Mouse (Mus musculus) liver, postnatal 0 days (tissue): ENCODE measurements around the gene Pyroxd2. TPM values are rescaled to one million over a fixed set of nuclear protein-coding genes. Genes with fewer than 3 reads are reported as not detected.
"Not testable (repeated sequence)": the region's sequence is repeated elsewhere in the genome, so short reads cannot be mapped to it uniquely, and the experiment has no call there.

Experiments
- ATAC-seq: fragments of 200-750 bp; cut with Nextera tagmentation; 2 replicates; pipeline ENCODE4 v1.8.0; 2017; ENCODE audit warnings: mild to moderate bottlenecking, moderate library complexity
- DNase-seq: peaks from one replicate; pipeline ENCODE4 v3.0.0-alpha.2; 2016
- H3K27ac ChIP-seq: fragments of 300-500 bp; sonication (generic); 2 replicates; pipeline ENCODE4 v1.5.1; 2014; ENCODE audit warnings: antibody characterized with exemption, moderate library complexity, mild to moderate bottlenecking, low read depth
- H3K27me3 ChIP-seq: fragments of 300-500 bp; sonication (generic); 2 replicates; pipeline ENCODE4 v1.6.1; 2014; ENCODE audit warnings: low read length, control low read depth, mixed read lengths; ENCODE audit not compliant: insufficient read depth
- H3K36me3 ChIP-seq: fragments of 300-500 bp; sonication (generic); replicated peaks from 2 replicates; pipeline ENCODE4 v1.6.1; 2014; ENCODE audit warnings: mild to moderate bottlenecking, control low read depth, low read length, moderate library complexity, mixed read lengths; ENCODE audit not compliant: insufficient read depth
- H3K4me1 ChIP-seq: fragments of 300-500 bp; sonication (generic); 2 replicates; pipeline ENCODE4 v1.6.1; 2014; ENCODE audit warnings: antibody characterized with exemption, mild to moderate bottlenecking, control low read depth; ENCODE audit not compliant: insufficient read depth
- H3K4me2 ChIP-seq: fragments of 300-500 bp; sonication (generic); 2 replicates; pipeline ENCODE4 v1.6.1; 2014; ENCODE audit warnings: low read depth, mild to moderate bottlenecking, low read length, moderate library complexity, mixed read lengths
- H3K4me3 ChIP-seq: fragments of 300-500 bp; sonication (generic); 2 replicates; pipeline ENCODE4 v1.5.1; 2014; ENCODE audit warnings: low read depth, low read length
- H3K9ac ChIP-seq: fragments of 300-500 bp; sonication (generic); replicated peaks from 2 replicates; pipeline ENCODE4 v1.6.1; 2014; ENCODE audit warnings: mild to moderate bottlenecking, moderate library complexity
- H3K9me3 ChIP-seq: fragments of 300-500 bp; sonication (generic); 2 replicates; pipeline ENCODE4 v1.6.1; 2016; ENCODE audit warnings: mild to moderate bottlenecking, control low read depth, low read length, mixed read lengths
- CTCF ChIP-seq: sonication (generic); IDR thresholded peaks from 2 replicates; pipeline ENCODE4 v1.5.1; 2016; ENCODE audit warnings: antibody characterized with exemption, low read depth
- EP300 ChIP-seq: IDR thresholded peaks from 2 replicates; pipeline ENCODE4 v1.6.1; 2016; ENCODE audit warnings: antibody characterized with exemption, low read depth, mild to moderate bottlenecking
- WGBS: fragments of 180-500 bp; shearing (Covaris S2); extraction: QIAGEN DNeasy Blood & Tissue Kit; methylation state at CpG from one replicate; pipeline ENCODE4 v1.1.7; 2014; ENCODE audit not compliant: insufficient replicate concordance; 5-methylcytosine and 5-hydroxymethylcytosine counted together
- polyA plus RNA-seq: library from polyadenylated mRNA; unstranded; fragments of >200 nt; fragmentation: Nextera tagmentation; extraction: Ambion mirVana; gene quantifications from 2 replicates; pipeline ENCODE4 v1.2.1, GENCODE M21; 2015

Pyroxd2 gene
- polyA plus RNA-seq, 1 experiment from 2014 or later: 7.5 TPM

GRCm38 (mm10) chr19:42785129-42785528 lies 32.6 kb upstream of the Pyroxd2 start:
- TF ChIP-seq EP300: no peak
- TF ChIP-seq CTCF: peak; percentile 45
- Histone ChIP-seq H3K9ac (no peak overlapping the region), H3K4me3 (no peak overlapping the region), H3K27ac (no peak overlapping the region), H3K9me3 (no peaks in the 10 kb centered on the region), H3K4me1 (peaks cover under 1% of the 10 kb centered on the region; the same call in 1 of the 2 replicates), H3K4me2 (no peak overlapping the region), H3K27me3 (no peaks in the 10 kb centered on the region), H3K36me3 (no peaks in the 10 kb centered on the region)
- ATAC-seq (no peak), DNase-seq (no peak)
- WGBS: 31% methylated on average over 2 of the region's 2 CpGs

GRCm38 (mm10) chr19:42780156-42780538 lies 27.6 kb upstream of the Pyroxd2 start:
- not testable (repeated sequence) for DNase-seq, H3K9me3 ChIP-seq, H3K27me3 ChIP-seq, H3K4me1 ChIP-seq, H3K36me3 ChIP-seq
- 0 out of 2 replicates have a peak, but pooled peaks have one; percentile 1 for ATAC-seq
- Histone ChIP-seq H3K4me2 (peak overlapping the region; percentile 79), H3K27ac (peak overlapping the region; percentile 64; the same call in 1 of the 2 replicates), H3K4me3 (peak overlapping the region; percentile 58), H3K9ac (peak overlapping the region; percentile 66)
- WGBS: 34% methylated on average over 7 of the region's 7 CpGs
- TF ChIP-seq CTCF: peak; percentile 35

- peak; percentile 86 for DNase-seq
- under 1% methylated on average over 43 of the region's 43 CpGs for WGBS
Measured at GRCm38 (mm10) chr19:42779531-42780155, 27.1 kb upstream of the Pyroxd2 start, which contains the start of gene Hps1. TSS of gene Hps1 (minus strand) at chr19:42779978.

GRCm38 (mm10) chr19:42777801-42778200 lies 25.2 kb upstream of the Pyroxd2 start:
- ATAC-seq: no peak

More at GRCm38 (mm10) chr19:42779531-42780155, 27.1 kb upstream of the Pyroxd2 start, which contains the start of gene Hps1:
- Histone ChIP-seq H3K4me3 (peak within 1 kb of the TSS; percentile 58), H3K9me3 (no peaks in the 10 kb centered on the region), H3K9ac (peak within 1 kb of the TSS; percentile 66), H3K27me3 (no peaks in the 10 kb centered on the region), H3K27ac (peak within 1 kb of the TSS; percentile 64; the same call in 1 of the 2 replicates), H3K4me1 (peaks cover 4% of the 10 kb centered on the region; the same call in 1 of the 2 replicates), H3K36me3 (no peaks in the 10 kb centered on the region; the same call in 1 of the 2 replicates), H3K4me2 (peak within 1 kb of the TSS; percentile 79)
- TF ChIP-seq EP300: no peak
- TF ChIP-seq CTCF: no peak; the same call in 1 of the 2 replicates
- peak; percentile 96 for ATAC-seq

GRCm38 (mm10) chr19:42776813-42777212 lies 24.2 kb upstream of the Pyroxd2 start:
- peak; percentile 47 for DNase-seq
- Histone ChIP-seq H3K27me3 (no peaks in the 10 kb centered on the region), H3K27ac (no peak overlapping the region), H3K4me1 (peaks cover 4% of the 10 kb centered on the region; the same call in 1 of the 2 replicates), H3K4me3 (no peak overlapping the region), H3K9me3 (no peaks in the 10 kb centered on the region), H3K4me2 (no peak overlapping the region), H3K36me3 (no peaks in the 10 kb centered on the region; the same call in 1 of the 2 replicates), H3K9ac (no peak overlapping the region)
- no peak for ATAC-seq
- TF ChIP-seq EP300: no peak
- peak; percentile 64 for TF ChIP-seq CTCF
- 83% methylated on average over 1 of the region's 1 CpGs for WGBS

More at GRCm38 (mm10) chr19:42777801-42778200, 25.2 kb upstream of the Pyroxd2 start:
- Histone ChIP-seq H3K9ac (no peak overlapping the region), H3K9me3 (no peaks in the 10 kb centered on the region), H3K4me1 (peaks cover 4% of the 10 kb centered on the region; the same call in 1 of the 2 replicates), H3K4me2 (no peak overlapping the region), H3K27me3 (no peaks in the 10 kb centered on the region), H3K4me3 (no peak overlapping the region), H3K27ac (no peak overlapping the region), H3K36me3 (no peaks in the 10 kb centered on the region; the same call in 1 of the 2 replicates)
- TF ChIP-seq EP300: no peak
- peak; percentile 46 for TF ChIP-seq CTCF
- 70% methylated on average over 5 of the region's 5 CpGs for WGBS
- DNase-seq: no peak

GRCm38 (mm10) chr19:42770141-42770872 lies 17.7 kb upstream of the Pyroxd2 start:
- no peaks in the 10 kb centered on the region for H3K27me3 ChIP-seq
- no peak overlapping the region for H3K4me3 ChIP-seq
- H3K27ac ChIP-seq: no peak overlapping the region
- 79% methylated on average over 23 of the region's 23 CpGs for WGBS
- no peak overlapping the region for H3K4me2 ChIP-seq
- H3K4me1 ChIP-seq: no peaks in the 10 kb centered on the region
- TF ChIP-seq EP300 (no peak), CTCF (no peak)
- DNase-seq (no peak), ATAC-seq (no peak)
- no peak overlapping the region for H3K9ac ChIP-seq
- H3K9me3 ChIP-seq: no peaks in the 10 kb centered on the region
- peaks cover 10% of the 10 kb centered on the region; the same call in 1 of the 2 replicates for H3K36me3 ChIP-seq
